ENCODE assay signal across 28 mouse cellular contexts in genomic region chr3:144252109-144252508, GRCm38 (mm10).
"Had no signal": no experiment of that assay in that cellular context is flagged by ENCODE, and none has a peak within 500 bp of the region (broad histone marks: within the 10 kb centered on the region; RNA-seq: fewer than 3 reads in every experiment).

No protein-coding gene starts in this region.

- ATAC-seq: forebrain, embryonic 13.5 days; forebrain, embryonic 14.5 days; forebrain, embryonic 15.5 days; forebrain, postnatal 0 days had no signal

- H3K4me2 ChIP-seq: embryonic facial prominence, embryonic 12.5 days; embryonic facial prominence, embryonic 13.5 days; embryonic facial prominence, embryonic 15.5 days; forebrain, embryonic 12.5 days; forebrain, embryonic 13.5 days; forebrain, embryonic 15.5 days had no signal

- H3K36me3 ChIP-seq: embryonic facial prominence, embryonic 10.5 days; embryonic facial prominence, embryonic 12.5 days; embryonic facial prominence, embryonic 13.5 days; embryonic facial prominence, embryonic 15.5 days; forebrain, embryonic 10.5 days; forebrain, embryonic 12.5 days; forebrain, embryonic 15.5 days had no signal

- H3K27me3 ChIP-seq: embryonic facial prominence, embryonic 12.5 days; embryonic facial prominence, embryonic 13.5 days; embryonic facial prominence, embryonic 15.5 days; forebrain, embryonic 13.5 days; forebrain, embryonic 15.5 days had no signal

- DNase-seq: cerebellum, adult 2 months; cerebellum, adult 8-10 months; cerebellum, adult 9-10 months; cerebellum, adult 9-11 months; cerebellum, postnatal 10 days; cerebellum, postnatal 14 days; cerebellum, postnatal 25 days; cerebellum, postnatal 36 days; embryo, embryonic 11 days; forebrain, postnatal 0 days; gastrocnemius, adult 2 months; gastrocnemius, postnatal 10 days; gastrocnemius, postnatal 14 days; gastrocnemius, postnatal 25 days; gastrocnemius, postnatal 36 days; heart, adult 11 months; heart, adult 18-20 months; heart, adult 2 months had no signal

- H3K27ac ChIP-seq: embryonic facial prominence, embryonic 10.5 days; embryonic facial prominence, embryonic 12.5 days; embryonic facial prominence, embryonic 13.5 days; embryonic facial prominence, embryonic 15.5 days; forebrain, embryonic 10.5 days; forebrain, embryonic 12.5 days; forebrain, embryonic 13.5 days; forebrain, embryonic 15.5 days; gastrocnemius, adult 2 months; heart, adult 2 months had no signal

- H3K4me1 ChIP-seq: embryonic facial prominence, embryonic 12.5 days; embryonic facial prominence, embryonic 15.5 days; forebrain, embryonic 12.5 days; forebrain, embryonic 13.5 days; forebrain, embryonic 15.5 days had no signal

- H3K4me3 ChIP-seq: embryonic facial prominence, embryonic 10.5 days; embryonic facial prominence, embryonic 12.5 days; embryonic facial prominence, embryonic 13.5 days; embryonic facial prominence, embryonic 15.5 days; erythroblast, embryonic 14.5 days; forebrain, embryonic 10.5 days; forebrain, embryonic 12.5 days; forebrain, embryonic 13.5 days; forebrain, embryonic 15.5 days; gastrocnemius, adult 2 months; heart, adult 2 months had no signal

- H3K9ac ChIP-seq: embryonic facial prominence, embryonic 12.5 days; embryonic facial prominence, embryonic 13.5 days; embryonic facial prominence, embryonic 15.5 days; forebrain, embryonic 12.5 days; forebrain, embryonic 13.5 days; forebrain, embryonic 15.5 days; forebrain, postnatal 0 days had no signal

- H3K9me3 ChIP-seq: embryonic facial prominence, embryonic 10.5 days; embryonic facial prominence, embryonic 12.5 days; embryonic facial prominence, embryonic 13.5 days; embryonic facial prominence, embryonic 15.5 days; forebrain, embryonic 10.5 days; forebrain, embryonic 12.5 days; forebrain, embryonic 13.5 days; forebrain, embryonic 15.5 days had no signal
